Mouse (Mus musculus): ENCODE data around the gene Il1r1.

The Il1r1 gene

GRCm38 (mm10) chr1:40311625-40312024, 86.7 kb downstream of the Il1r1 start:
- DNase-seq (ENCODE audit: extremely low read depth, low read depth, low spot score): peak; percentile 28

- DNase-seq (ENCODE audit: extremely low read depth, low read depth, low spot score): no peak
These were observed 89.1 kb downstream of the Il1r1 start for GRCm38 (mm10) chr1:40314016-40314415.

- DNase-seq (ENCODE audit: extremely low read depth, low read depth, low spot score): peak; percentile 42
These were observed 92.8 kb downstream of the Il1r1 start for GRCm38 (mm10) chr1:40317657-40318056.

- DNase-seq (ENCODE audit: extremely low read depth, low read depth, low spot score): no peak
These were observed 96.9 kb downstream of the Il1r1 start for GRCm38 (mm10) chr1:40321824-40322223.

- no peak for DNase-seq (ENCODE audit: extremely low read depth, low read depth, low spot score)
These were observed 97.7 kb downstream of the Il1r1 start for GRCm38 (mm10) chr1:40322543-40322942.

- no peak for DNase-seq (ENCODE audit: extremely low read depth, low read depth, low spot score)
These were observed 99.6 kb downstream of the Il1r1 start, which contains the start of gene Il1rl2 for GRCm38 (mm10) chr1:40324457-40324856. Gene Il1rl2 (plus strand): TSS chr1:40324610.

- no peak for DNase-seq (ENCODE audit: extremely low read depth, low read depth, low spot score)
These were observed 100.2 kb downstream of the Il1r1 start for GRCm38 (mm10) chr1:40324955-40325702.

- no peak for DNase-seq (ENCODE audit: extremely low read depth, low read depth, low spot score)
These were observed 100.9 kb downstream of the Il1r1 start for GRCm38 (mm10) chr1:40325711-40326327.

- DNase-seq (ENCODE audit: extremely low read depth, low read depth, low spot score): no peak
These were observed 102.7 kb downstream of the Il1r1 start for GRCm38 (mm10) chr1:40327604-40328003.

- DNase-seq (ENCODE audit: extremely low read depth, low read depth, low spot score): no peak
These were observed 104.6 kb downstream of the Il1r1 start for GRCm38 (mm10) chr1:40329526-40329925.

- DNase-seq (ENCODE audit: extremely low read depth, low read depth, low spot score): no peak
These were observed 105.3 kb downstream of the Il1r1 start for GRCm38 (mm10) chr1:40330181-40330580.

- no peak for DNase-seq (ENCODE audit: extremely low read depth, low read depth, low spot score)
These were observed 114.5 kb downstream of the Il1r1 start for GRCm38 (mm10) chr1:40339346-40339745.

GRCm38 (mm10) chr1:40340102-40340501, 115.2 kb downstream of the Il1r1 start:
- no peak for DNase-seq (ENCODE audit: extremely low read depth, low read depth, low spot score)

- no peak for DNase-seq (ENCODE audit: extremely low read depth, low read depth, low spot score)
These were observed 127.5 kb downstream of the Il1r1 start for GRCm38 (mm10) chr1:40352158-40352903.

- no peak for DNase-seq (ENCODE audit: extremely low read depth, low read depth, low spot score)
These were observed 128.0 kb downstream of the Il1r1 start for GRCm38 (mm10) chr1:40352904-40353286.

GRCm38 (mm10) chr1:40354665-40355064, 129.8 kb downstream of the Il1r1 start:
- no peak for DNase-seq (ENCODE audit: extremely low read depth, low read depth, low spot score)

GRCm38 (mm10) chr1:40355431-40355843, 130.6 kb downstream of the Il1r1 start:
- no peak for DNase-seq (ENCODE audit: extremely low read depth, low read depth, low spot score)

- DNase-seq (ENCODE audit: extremely low read depth, low read depth, low spot score): no peak
These were observed 131.1 kb downstream of the Il1r1 start for GRCm38 (mm10) chr1:40355904-40356521.

GRCm38 (mm10) chr1:40357921-40358320, 133.0 kb downstream of the Il1r1 start:
- DNase-seq (ENCODE audit: extremely low read depth, low read depth, low spot score): no peak

- no peak for DNase-seq (ENCODE audit: extremely low read depth, low read depth, low spot score)
These were observed 133.5 kb downstream of the Il1r1 start for GRCm38 (mm10) chr1:40358351-40358750.

GRCm38 (mm10) chr1:40358771-40359181, 133.9 kb downstream of the Il1r1 start:
- DNase-seq (ENCODE audit: extremely low read depth, low read depth, low spot score): no peak

Data from fat pad, adult 2 months (tissue).